8 mouse cellular contexts compared by ENCODE assay signal in genomic region chr2:45104066-45104465, GRCm38 (mm10). TPM values are rescaled to one million over a fixed set of nuclear protein-coding genes. Genes with fewer than 3 reads are reported as not detected.
DNase-seq lines count a peak whose midpoint lies in the region; ATAC-seq lines count a peak whose summit lies in the region.

No protein-coding gene starts in this region.

- ATAC-seq in heart, embryonic 13.5 days (ENCODE audit: extremely low read depth, insufficient number of reproducible peaks, low FRiP score, low TSS enrichment) = no peak
- no peak for ATAC-seq in neural tube, embryonic 11.5 days (ENCODE audit: insufficient read depth, low FRiP score, low TSS enrichment)
- ATAC-seq in monocyte, adult 5-6 weeks (replicated peaks; ENCODE audit: insufficient number of reproducible peaks, low FRiP score, low TSS enrichment, poor library complexity, severe bottlenecking) = no peak

- no peaks in the 10 kb centered on the region for H3K36me3 ChIP-seq in heart, embryonic 13.5 days
- H3K36me3 ChIP-seq in neural tube, embryonic 11.5 days (ENCODE audit: control insufficient read depth, insufficient read depth, low read length) = no peaks in the 10 kb centered on the region
- H3K36me3 ChIP-seq in midbrain, embryonic 10.5 days = peaks cover 20% of the 10 kb centered on the region

- DNase-seq in heart, postnatal 4 days = no peak
- no peak for DNase-seq in neural tube, embryonic 11.5 days (ENCODE audit: low spot score)
- no peak for DNase-seq in neural tube, embryonic 10.5 days (ENCODE audit: extremely low spot score, low spot score)
- no peak for DNase-seq in midbrain, embryonic 10.5 days (ENCODE audit: low spot score)
- no peak for DNase-seq in right cerebral cortex, postnatal 36 days (ENCODE audit: low spot score in 2 of 2)
- no peak for DNase-seq in adrenal gland, adult 18-20 months (ENCODE audit: low spot score in 2 of 2)

- H3K4me3 ChIP-seq in heart, embryonic 13.5 days = peak overlapping the region; percentile 4; the same call in 1 of the 2 replicates
- H3K4me3 ChIP-seq in neural tube, embryonic 11.5 days (ENCODE audit: low read depth, low read length) = no peak overlapping the region
- H3K4me3 ChIP-seq in midbrain, embryonic 10.5 days = peak overlapping the region; percentile 92

- H3K27me3 ChIP-seq in heart, embryonic 13.5 days (replicated peaks) = no peaks in the 10 kb centered on the region
- no peaks in the 10 kb centered on the region for H3K27me3 ChIP-seq in neural tube, embryonic 11.5 days (ENCODE audit: control insufficient read depth, insufficient read depth, low read length)
- no peaks in the 10 kb centered on the region for H3K27me3 ChIP-seq in midbrain, embryonic 10.5 days (ENCODE audit: low read depth, poor library complexity, severe bottlenecking)

- peak overlapping the region; percentile 81 for H3K4me2 ChIP-seq in heart, embryonic 13.5 days
- peak overlapping the region; percentile 20; the same call in 1 of the 2 replicates for H3K4me2 ChIP-seq in neural tube, embryonic 11.5 days (ENCODE audit: low read depth)

- WGBS in heart, embryonic 13.5 days = 38% methylated on average over 4 of the region's 4 CpGs
- 47% methylated on average over 4 of the region's 4 CpGs for WGBS in neural tube, embryonic 11.5 days
- 45% methylated on average over 4 of the region's 4 CpGs for WGBS in midbrain, embryonic 10.5 days

- H3K27ac ChIP-seq in heart, embryonic 13.5 days (replicated peaks) = 0 out of 2 replicates have a peak overlapping the region, but pooled peaks have one; percentile 36
- peak overlapping the region; percentile 31; the same call in 1 of the 2 replicates for H3K27ac ChIP-seq in neural tube, embryonic 11.5 days (ENCODE audit: low read depth, low read length)
- H3K27ac ChIP-seq in midbrain, embryonic 10.5 days (replicated peaks) = peak overlapping the region; percentile 100

- H3K4me1 ChIP-seq in heart, embryonic 13.5 days = peaks cover 89% of the 10 kb centered on the region
- peaks cover 59% of the 10 kb centered on the region for H3K4me1 ChIP-seq in neural tube, embryonic 11.5 days (ENCODE audit: control insufficient read depth, insufficient read depth, low read length)
- H3K4me1 ChIP-seq in midbrain, embryonic 10.5 days = peaks cover 95% of the 10 kb centered on the region

- no peaks in the 10 kb centered on the region for H3K9me3 ChIP-seq in heart, embryonic 13.5 days
- H3K9me3 ChIP-seq in neural tube, embryonic 11.5 days (ENCODE audit: control insufficient read depth, low read length) = no peaks in the 10 kb centered on the region
- H3K9me3 ChIP-seq in midbrain, embryonic 10.5 days (replicated peaks) = no peaks in the 10 kb centered on the region

- H3K9ac ChIP-seq in heart, embryonic 13.5 days = peak overlapping the region; percentile 29
- H3K9ac ChIP-seq in neural tube, embryonic 11.5 days (ENCODE audit: low read length) = no peak overlapping the region

RNA-seq across cellular contexts. Expression of gene Zeb2, which starts 13.1 kb away (rescaled TPM):
- 21.8 and 22.4 TPM in 2 replicates for polyA plus RNA-seq in heart, embryonic 13.5 days (2015; fragmentation: Nextera tagmentation; extraction: Ambion mirVana)
- total RNA-seq in heart, postnatal 4 days (2021) = 10 to 100 TPM; 59.7 to 66.5 TPM
- 48.3 and 55.9 TPM in 2 replicates for polyA plus RNA-seq in neural tube, embryonic 11.5 days (2014; fragmentation: Nextera tagmentation; extraction: Ambion mirVana)
- 48.7 and 60.6 TPM in 2 replicates for polyA plus RNA-seq in midbrain, embryonic 10.5 days (2016; fragmentation: Nextera tagmentation; extraction: Ambion mirVana)
- 284 to 428 TPM (median 338 TPM) in 3 replicates for total RNA-seq in monocyte, adult 5-6 weeks (2017)
- total RNA-seq in adrenal gland, adult 18-20 months (2021) = 100 to 1,000 TPM; 150 to 168 TPM

Comparison
In these comparisons a context has a peak if more than half of its experiments do, and no peak if none do; other contexts are left out.
1. H3K27ac ChIP-seq: peak in every context shown above with its lines; median percentile 100 in midbrain, embryonic 10.5 days; 36 in heart, embryonic 13.5 days; 31 in neural tube, embryonic 11.5 days.